Mouse (Mus musculus) urinary bladder, postnatal 4 days (tissue): Measurements from ENCODE around the gene Fam50b.
A peak's percentile ranks its signal among the peaks of the same experiment; 100 is the strongest.

Source experiments
- DNase-seq, 2 experiments: peaks; one replicate each; pipeline ENCODE4 v3.0.0; 2021 to 2022; ENCODE audit warnings: low spot score in 2 of 2

Gene Fam50b

DNA sequence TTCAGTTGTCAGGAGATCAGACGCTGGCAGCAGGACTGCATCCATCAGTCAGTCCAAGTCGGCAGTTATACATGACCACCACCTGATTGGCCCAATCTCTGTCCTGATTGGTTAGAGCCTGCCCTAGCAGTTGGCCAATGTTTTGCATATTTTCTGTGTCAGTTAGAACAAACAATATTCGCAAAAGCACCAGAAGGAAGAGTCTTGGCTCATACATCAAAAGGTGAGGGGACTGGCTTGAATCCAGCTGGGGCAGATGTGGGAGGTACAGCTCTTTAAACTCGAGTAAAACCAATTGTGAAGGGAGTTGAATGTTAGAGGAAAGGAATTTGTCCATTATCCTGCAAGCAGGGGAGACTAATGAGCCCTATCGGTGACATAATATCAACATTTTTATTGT lies at the start of gene Fam50b:
Fam50b (plus strand) TSS at position 165 of the 400 bp plus-strand sequence.
- no peak for DNase-seq

DNA sequence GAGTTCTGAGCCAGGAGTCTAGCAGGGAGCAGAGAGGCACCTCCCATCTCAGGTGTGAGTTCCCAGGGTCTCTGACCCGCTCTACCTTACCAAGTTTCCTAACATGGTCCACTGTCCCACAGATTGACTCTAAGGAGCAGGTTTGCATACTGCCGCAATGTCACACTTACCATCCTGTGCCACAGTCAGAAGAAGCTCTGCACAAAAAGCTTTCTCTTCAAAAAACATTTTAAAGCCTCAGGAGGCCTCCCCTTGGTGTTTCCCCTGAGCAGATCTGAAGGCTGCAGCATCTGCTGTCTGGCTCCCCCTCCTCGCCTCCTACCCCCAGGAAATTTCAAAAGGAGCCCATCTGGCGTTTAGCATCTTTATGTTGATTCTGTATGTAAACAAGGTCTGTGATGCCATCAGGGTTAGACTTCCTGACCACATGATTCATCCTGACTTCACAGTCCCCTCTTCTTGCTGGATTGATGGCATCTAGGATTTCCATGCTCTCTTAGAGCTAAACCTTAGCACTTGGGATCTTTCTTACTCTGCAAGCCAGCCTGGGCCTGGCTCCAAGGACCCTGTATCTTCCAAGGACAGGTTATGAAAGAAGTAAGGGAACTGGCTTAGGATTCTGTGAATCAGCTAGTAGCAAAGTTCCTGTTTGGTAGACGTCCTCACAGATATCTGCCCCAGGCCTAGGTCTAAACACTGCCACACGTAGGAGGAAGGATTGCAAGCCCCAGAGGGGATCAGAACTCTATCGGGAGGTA lies 49.5 kb upstream of the Fam50b start:
- no peak for DNase-seq

DNA sequence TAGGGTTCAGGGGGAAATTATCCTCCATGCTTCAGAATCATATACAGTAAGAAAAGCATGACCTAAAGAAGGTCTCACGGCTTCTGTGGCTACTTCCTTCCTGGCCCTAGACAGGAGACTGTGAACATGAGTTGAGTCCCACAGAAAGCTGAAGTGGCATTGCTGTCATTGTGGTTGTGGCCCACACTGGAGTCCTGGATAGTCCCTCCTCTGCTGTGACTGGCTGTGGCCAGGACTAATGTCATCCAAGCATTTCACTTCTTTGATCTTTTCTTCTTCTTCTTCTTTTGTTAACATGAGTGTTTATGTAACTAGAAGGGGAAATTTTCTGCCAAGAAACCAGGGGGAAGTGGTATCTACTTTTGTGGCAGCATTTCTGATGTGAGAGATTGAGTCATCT lies 43.6 kb upstream of the Fam50b start:
- no peak for DNase-seq

DNA sequence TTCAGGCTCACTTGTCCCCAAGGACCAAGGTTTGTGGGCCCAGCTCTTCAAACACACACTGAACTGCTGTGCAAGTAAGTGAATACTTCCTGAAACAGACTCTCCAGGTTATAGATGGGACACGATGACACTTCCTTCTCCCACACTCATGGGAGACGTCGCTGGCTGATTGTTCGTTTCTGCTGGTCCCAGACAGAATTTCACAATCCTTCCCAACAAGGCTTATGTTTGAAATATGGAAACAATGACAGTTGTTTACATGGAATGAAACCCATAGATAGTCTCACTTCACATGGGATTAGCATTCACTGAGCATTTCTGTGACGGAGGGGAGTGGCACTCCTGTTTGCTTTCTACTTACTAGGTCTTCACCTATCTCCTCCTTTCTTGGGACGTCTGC lies 41.5 kb upstream of the Fam50b start:
- DNase-seq: no peak

DNA sequence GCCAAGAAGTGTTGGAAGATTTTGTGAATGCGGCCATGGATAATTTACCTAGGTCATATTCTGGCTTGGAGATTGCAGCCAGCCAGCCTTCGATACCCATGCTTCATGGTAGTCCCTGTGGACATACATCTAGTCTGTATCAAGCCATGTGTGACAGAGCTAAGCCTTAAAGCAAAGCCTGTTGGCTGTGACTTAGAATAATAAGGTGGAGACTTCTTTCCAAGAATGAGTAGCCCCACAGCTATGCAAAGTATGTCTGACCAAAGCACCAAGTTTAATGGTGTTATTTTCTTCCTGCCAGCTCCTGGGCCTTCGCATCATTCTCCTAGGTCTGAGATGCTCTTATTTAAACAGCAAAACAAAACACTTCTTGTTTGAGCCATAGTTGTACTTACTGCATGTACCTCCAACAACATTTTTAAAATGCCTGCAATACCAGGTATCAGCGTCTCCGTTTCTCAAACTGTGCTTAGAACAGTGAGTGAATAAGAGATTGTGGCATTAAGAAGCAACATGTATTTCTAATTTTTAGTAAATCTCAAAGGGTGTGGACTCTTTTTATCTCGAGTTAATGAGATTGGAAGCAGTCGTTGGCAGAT lies 37.8 kb upstream of the Fam50b start:
- DNase-seq: no peak

DNA sequence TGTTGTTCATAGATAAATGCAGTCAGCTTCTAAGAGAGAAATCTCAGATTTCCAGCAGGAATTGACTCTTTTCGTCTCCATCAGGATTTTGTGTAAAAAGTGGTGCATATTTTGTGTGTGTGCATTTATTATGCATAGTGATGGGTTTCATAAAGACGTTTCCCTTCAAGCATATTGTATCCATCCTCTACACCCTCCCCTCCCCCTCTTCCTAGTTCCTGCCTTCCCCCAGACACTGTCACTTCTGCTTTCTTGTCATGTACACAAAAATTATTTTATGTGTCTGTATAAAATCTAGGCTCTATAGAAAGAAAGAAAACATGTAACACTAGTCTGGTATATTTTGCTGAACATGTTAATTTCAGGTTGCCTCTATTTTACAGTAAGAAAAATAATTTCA lies 34.6 kb upstream of the Fam50b start:
- DNase-seq: no peak

DNA sequence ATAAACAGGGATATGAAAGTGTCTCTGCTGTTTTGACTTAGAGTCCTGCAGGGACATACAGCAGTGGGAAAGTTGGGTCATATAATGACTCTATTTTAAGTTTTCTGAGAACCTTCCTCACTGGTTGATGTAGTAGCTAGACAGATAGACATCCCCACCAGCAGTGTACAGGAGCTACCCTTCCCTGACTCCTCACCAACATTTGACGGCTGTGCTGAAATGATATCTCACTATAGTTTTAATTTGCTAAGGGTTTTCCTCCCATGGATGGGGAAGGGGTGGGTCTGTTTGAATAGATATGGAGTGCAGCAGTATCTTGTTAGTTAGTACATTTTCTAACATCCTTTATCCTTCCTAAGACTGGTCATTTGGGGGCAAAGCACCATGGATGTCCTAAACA lies 34.0 kb upstream of the Fam50b start:
- DNase-seq: no peak

DNA sequence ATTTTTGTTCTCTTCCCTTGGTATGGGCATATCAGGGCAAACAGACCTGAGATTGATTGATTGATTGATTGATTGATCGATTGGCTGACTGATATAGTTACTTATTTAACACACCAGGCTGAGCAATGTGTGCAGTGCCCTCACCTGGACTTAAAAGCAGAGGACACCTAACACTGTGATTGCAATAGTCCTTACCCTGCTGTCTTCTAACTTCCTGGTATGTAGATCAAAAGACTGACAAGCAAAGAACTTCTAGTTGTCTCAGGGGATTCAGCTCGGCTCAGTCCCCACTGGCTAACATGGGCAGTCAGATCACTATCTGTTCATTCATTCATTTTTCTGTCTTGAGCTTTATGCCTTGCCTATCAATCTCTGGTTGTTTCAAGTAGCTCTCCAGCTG lies 31.3 kb upstream of the Fam50b start:
- no peak for DNase-seq

DNA sequence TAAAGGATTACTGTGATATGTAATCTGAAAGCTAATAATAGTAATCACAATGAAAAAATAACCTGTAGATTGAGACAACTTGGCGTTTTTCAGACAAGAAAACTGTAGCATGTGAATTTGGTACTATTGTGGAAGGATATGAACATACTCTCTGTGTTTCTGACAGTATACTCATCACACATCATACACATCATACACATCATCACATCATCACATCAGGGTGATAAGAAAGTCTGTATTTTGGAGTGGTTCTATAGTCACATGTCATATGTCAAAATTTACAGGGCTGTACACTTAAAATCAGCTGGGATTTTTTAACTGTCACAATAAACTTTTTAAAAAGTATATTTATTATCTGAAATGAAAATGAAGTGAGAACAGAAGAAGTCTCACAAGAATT lies 30.9 kb upstream of the Fam50b start:
- DNase-seq: no peak

DNA sequence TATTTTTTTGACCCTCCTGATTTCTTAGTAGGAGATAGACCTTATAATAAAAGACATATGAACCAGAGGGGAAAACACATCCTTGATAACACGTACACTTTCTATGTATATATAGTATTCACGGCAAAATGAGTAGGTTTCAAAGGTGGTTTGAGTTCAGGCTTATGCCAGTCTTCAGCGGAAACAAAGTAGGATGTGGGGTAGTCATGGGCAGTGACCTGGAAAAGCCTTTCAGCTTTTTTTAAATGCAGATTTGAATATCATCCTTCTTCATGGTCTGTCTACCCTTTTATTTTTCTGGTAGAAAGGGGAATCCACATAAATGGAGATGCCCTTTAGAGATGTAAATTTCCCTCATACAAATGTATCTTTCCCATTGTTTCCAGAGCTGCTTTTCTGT lies 29.8 kb upstream of the Fam50b start:
- DNase-seq: no peak

DNA sequence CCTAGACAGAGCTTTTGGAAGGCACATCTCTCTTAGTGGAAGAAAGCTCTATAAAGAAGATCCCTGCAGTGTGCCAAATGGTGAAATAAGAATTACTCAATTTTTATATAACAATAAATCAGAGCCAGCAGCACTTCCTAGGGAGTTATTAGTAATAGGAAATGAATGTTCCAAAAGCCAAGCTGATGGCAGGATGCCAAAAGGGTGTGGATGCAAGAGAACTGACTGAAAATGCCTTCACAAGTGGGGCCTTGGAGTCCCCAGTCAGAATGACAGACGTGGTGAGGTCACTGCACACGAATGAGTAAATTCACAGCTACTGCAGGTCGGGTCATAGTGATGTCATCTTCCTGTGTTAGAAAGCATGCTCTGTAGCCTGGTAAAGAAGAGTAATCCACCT lies 25.7 kb upstream of the Fam50b start:
- peak; percentile 76 to 90 for DNase-seq

DNA sequence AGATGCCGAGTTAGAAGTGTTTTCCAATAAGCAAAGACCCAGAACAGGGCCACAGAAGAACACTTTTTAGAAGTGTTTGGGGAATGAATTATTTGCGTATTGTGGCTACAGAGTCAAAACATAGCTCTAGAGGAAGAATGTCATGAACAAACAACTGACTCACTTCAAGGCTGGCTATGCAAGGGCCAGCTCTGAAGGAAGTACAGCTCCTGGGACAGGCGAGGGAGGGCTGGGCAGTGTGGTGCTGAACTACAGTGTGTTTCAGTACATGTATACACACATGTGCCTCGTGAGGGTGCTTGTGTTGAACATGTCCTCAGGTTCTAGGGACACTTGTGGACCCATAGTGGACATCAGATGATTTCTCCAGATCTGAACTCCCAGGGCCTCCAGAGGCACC lies 25.1 kb upstream of the Fam50b start:
- DNase-seq: no peak

DNA sequence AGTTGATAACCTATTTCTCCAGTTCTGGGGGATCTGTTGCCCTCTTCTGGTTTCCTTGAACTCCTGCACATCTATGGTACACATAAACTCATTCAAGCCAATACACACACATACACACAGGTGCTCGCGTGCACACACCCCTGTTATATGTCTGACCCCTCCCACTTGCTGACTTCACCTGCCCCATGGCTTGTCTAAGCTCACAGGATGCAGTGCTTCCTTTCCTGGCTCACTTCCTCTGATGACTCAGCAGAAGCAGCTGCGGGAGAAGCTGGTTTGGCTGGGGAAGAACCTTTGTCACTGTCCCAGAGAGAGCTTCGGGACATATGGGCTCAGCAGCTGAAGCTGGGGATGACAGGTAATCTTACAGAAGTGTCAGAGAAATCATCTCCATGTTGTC lies 23.2 kb upstream of the Fam50b start:
- no peak for DNase-seq

DNA sequence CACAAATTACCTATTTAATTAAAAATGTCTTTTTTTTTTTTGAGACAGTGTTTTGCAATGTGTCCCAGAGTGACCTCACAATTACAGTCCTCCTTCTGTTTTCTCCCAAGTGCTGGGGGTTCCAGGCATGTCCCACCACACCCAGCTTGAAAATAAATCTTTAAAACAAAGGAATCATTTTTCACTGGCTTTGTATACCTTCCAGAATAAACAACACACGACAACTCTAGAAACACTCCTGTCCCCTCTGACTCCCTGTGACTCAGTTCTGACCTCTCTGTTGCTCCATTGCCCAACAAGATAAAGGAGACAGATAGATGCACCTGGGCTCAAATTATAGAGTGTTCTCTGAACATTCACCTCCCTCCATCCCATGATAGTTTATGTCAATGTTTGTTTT lies 21.8 kb upstream of the Fam50b start:
- no peak for DNase-seq

DNA sequence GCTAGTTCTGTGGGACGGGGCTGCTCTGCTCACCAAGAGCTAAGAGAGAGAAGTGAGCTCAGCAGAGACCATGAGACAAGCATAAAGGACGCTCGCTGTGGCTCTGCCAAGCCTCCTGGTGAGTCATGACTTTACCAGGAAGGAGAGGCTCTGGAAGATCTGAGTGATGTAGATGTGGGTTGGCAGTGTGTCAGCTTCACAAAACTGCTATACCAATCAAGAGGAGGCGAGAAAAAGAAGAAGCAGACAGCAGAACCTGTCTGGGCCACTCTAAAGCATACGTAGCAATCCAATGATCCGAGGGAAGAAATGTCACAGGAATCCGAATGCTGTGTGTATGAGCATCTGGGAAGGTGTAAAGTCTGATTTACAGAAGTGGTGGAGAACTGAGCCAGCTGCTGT lies 19.2 kb upstream of the Fam50b start:
- DNase-seq: no peak

DNA sequence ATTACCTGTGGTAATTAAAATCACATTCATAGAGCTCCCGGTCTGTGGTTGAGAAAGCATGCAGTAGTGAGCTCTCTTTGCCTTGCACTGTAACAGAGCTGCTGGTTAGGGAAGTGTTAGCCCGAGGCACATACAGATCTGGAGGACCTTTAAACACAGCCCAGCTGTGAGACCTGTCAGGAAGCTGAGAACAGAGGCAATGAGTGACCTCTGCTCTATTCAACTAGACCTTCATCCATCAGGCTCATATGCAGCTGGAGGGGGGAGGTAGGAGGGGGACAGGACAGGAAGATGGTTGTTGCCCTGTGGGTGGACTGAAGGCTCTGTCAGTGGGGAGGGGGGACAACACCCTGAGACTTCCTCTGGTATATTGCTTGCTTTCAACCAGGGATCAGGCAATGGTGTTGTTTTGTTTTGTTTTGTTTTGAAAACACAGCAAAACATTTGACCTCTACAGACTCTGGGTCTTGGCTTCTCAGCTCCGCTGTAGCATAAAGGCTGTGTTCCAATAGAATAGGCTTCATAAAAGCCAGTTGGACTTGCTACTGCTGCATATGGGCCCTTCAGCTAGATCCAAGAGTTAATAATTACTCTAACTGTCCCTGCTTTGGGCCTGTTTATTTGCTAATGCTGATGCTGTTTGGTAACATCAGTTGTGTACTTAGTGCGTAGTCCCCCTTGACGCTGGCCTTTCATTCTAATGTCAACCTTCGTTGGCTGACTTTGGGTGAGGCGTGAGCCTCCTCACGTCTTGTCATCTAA lies 9.6 kb upstream of the Fam50b start:
- no peak for DNase-seq

DNA sequence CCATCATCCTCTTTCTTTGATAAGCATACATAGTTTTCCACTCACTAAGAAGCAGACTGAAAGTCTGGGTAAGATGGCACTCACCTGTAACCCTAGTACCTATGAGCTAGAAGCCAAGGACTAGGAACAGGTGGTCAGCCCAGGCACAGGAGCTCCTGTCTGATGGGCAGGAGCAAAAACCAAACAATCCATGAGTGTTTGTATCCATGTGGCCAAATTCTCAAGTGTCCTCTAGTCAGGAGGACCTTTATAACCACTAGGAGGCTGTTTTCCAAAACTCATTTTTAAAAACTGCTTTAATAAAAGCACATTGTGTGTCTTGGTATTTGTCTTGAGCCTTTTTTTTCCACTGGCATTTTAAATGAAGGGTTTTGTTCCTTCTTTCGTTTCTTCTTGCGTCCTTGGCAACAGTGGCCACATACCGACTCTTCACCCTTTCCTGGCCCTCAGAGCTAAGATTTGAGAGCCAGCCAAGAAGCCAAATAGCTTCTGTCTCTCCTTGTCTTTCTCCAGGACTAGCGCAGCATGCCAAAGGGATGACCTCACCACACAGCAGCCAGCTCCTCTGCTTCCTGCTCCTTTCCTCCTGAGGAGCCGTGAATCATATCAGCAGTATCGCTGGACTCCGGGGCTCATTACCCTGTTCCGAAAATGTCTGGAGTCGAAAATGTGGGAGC lies 8.7 kb upstream of the Fam50b start:
- peak; percentile 72 for DNase-seq

DNA sequence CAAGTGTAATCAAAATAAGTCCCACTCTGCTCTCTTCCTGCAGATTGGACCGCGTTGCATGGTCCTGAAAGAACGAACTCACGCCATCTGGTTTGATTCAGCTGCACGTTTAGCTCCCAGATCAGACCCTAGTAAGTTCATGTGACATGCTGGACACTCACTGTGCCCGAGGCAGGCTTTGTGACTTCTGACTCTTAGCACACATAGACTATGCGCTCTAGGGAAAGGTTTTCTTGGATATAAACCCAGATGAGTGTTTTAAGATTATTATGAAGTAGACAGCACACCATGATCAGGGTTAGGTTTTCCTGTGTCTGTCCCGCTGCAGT lies 8.2 kb upstream of the Fam50b start:
- DNase-seq: no peak

DNA sequence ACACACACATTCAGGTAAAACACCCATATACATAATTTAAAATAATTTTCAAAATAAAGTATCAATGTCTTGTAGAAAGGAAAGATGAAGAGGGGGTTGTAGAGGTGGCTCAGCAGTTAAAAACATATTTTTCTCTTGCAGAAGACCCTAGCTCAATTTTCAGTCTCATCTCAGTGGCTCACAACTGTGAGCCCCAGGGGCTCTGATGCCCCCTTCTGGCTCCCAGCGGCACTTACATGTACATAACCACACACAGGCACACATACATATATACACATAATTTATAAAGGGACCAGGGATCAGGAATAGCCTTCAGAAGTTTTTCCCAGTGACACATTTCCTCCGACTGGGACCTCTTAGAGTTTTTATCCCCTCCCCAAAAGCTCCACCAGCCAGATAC lies 7.6 kb upstream of the Fam50b start:
- no peak for DNase-seq

DNA sequence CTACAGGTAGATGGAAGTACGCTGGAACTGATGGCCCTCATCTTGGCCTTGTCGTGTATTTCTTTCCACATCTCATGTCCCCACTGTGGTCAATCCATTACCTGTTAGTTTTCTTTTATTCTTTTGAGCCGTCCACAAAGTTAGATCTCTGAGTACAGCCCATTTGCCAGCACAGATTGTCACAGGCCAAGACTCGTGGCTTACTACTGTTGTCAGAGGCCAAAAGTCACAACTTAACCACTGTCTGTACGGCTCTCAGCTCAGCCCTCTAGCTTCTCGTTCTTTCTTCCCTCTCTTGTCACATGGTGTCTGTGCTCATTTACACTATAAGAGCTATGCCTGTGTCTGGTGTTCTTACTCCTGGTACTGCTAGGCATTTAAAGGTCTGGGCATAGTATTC lies 3.1 kb upstream of the Fam50b start:
- DNase-seq: no peak

DNA sequence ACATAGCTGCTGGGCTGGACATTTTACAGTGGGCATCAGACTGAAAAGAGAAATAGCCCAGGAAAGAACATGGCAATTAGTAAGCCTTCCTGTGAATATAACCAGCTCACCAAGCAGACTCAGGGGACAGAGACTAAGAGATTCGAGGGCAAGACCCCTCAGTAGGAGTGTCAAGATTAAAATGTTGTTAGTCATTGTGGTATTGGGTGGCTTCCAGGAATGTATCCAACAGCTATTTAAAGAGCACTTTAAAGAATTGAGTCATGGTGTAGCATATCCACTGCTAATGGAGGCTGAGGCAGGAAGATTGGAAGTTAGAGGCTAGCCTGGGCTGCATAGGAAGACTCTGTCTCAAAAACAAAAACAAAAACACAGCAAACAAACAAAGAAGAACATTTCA lies 870 bp upstream of the Fam50b start:
- DNase-seq: no peak

DNA sequence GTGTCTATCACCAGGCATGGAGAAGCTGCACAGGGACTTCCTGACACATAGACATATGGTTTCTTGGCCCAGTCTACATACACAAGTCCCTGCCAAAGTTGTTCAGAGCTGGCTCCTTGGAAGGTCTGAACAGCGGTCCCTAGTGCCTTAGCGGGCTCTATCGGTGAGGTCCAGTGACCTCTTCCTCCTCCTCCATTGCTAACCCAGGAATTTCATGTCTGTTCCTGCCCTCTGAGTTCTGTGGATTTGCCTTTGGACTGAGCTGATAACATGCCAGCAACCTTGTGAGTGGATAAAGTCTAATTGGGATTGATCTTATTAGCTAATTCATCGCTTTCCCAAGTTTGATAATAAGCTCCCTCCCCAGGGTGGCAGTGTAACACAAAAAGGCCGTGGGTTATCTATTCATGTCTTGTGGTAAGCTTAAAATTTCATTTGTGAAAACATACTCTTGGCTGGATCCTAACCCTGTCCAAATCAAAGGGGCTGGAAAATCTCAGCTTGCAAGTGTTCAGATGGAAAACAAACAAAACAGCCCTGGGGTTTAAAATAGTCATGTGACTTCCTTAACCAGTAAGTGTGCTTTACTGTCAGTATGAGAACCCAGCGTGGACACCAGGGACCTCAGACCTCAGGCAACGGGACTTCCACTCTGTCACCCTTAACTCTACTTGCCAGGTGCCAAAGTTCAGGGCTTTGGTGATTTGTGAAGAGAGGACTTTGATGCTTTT lies 3.5 kb downstream of the Fam50b start:
- DNase-seq: no peak
